Mouse (Mus musculus): ENCODE data around the gene Klhl23. TPM values are rescaled to one million over a fixed set of nuclear protein-coding genes. Genes with fewer than 3 reads are reported as not detected.

The Klhl23 gene
- polyA plus RNA-seq, 1 experiment from 2014 or later = 25.1 TPM

- Histone ChIP-seq H3K4me3 (ENCODE audit: low read depth, low read length) (no peak overlapping the region), H3K27me3 (ENCODE audit: control insufficient read depth, insufficient read depth, low read length) (no peaks in the 10 kb centered on the region)
- WGBS = 48% methylated on average over 3 of the region's 3 CpGs
These were observed 16.3 kb downstream of the Klhl23 start for GRCm38 (mm10) chr2:69837996-69838395.

GRCm38 (mm10) chr2:69838707-69839106 is 17.0 kb downstream of the Klhl23 start:
- Histone ChIP-seq H3K27ac (replicated peaks) (no peak overlapping the region), H3K4me2 (replicated peaks; ENCODE audit: low read depth) (no peak overlapping the region), H3K9me3 (ENCODE audit: control insufficient read depth, low read length) (no peaks in the 10 kb centered on the region), H3K27me3 (ENCODE audit: control insufficient read depth, insufficient read depth, low read length) (no peaks in the 10 kb centered on the region), H3K36me3 (ENCODE audit: control insufficient read depth, insufficient read depth, low read length) (peaks cover 2% of the 10 kb centered on the region; the same call in 1 of the 2 replicates), H3K4me3 (ENCODE audit: low read depth, low read length) (no peak overlapping the region), H3K9ac (ENCODE audit: low read length) (no peak overlapping the region), H3K4me1 (replicated peaks; ENCODE audit: control insufficient read depth, insufficient read depth) (no peaks in the 10 kb centered on the region)
- DNase-seq (ENCODE audit: low spot score) (no peak), ATAC-seq (ENCODE audit: low FRiP score, low TSS enrichment) (no peak)
- TF ChIP-seq EP300 (optimal IDR thresholded peaks at IDR 0.05) (no peak), CTCF (IDR thresholded peaks at IDR 0.05; ENCODE audit: low read depth) (no peak)

More at GRCm38 (mm10) chr2:69837996-69838395, 16.3 kb downstream of the Klhl23 start:
- TF ChIP-seq CTCF (IDR thresholded peaks at IDR 0.05; ENCODE audit: low read depth) (peak; percentile 45), EP300 (optimal IDR thresholded peaks at IDR 0.05) (no peak)
- Histone ChIP-seq H3K4me1 (replicated peaks; ENCODE audit: control insufficient read depth, insufficient read depth) (no peaks in the 10 kb centered on the region), H3K9ac (ENCODE audit: low read length) (no peak overlapping the region), H3K4me2 (replicated peaks; ENCODE audit: low read depth) (no peak overlapping the region), H3K27ac (replicated peaks) (no peak overlapping the region), H3K9me3 (ENCODE audit: control insufficient read depth, low read length) (no peaks in the 10 kb centered on the region), H3K36me3 (ENCODE audit: control insufficient read depth, insufficient read depth, low read length) (peaks cover 6% of the 10 kb centered on the region; the same call in 1 of the 2 replicates)
- ATAC-seq (ENCODE audit: low FRiP score, low TSS enrichment) = no peak
- DNase-seq (ENCODE audit: low spot score) = no peak

- Histone ChIP-seq H3K27me3 (ENCODE audit: control insufficient read depth, insufficient read depth, low read length) (no peaks in the 10 kb centered on the region), H3K4me2 (replicated peaks; ENCODE audit: low read depth) (no peak overlapping the region), H3K36me3 (ENCODE audit: control insufficient read depth, insufficient read depth, low read length) (no peaks in the 10 kb centered on the region), H3K4me1 (replicated peaks; ENCODE audit: control insufficient read depth, insufficient read depth) (no peaks in the 10 kb centered on the region), H3K9me3 (ENCODE audit: control insufficient read depth, low read length) (no peaks in the 10 kb centered on the region), H3K4me3 (ENCODE audit: low read depth, low read length) (no peak overlapping the region), H3K27ac (replicated peaks) (no peak overlapping the region), H3K9ac (ENCODE audit: low read length) (no peak overlapping the region)
- TF ChIP-seq EP300 (optimal IDR thresholded peaks at IDR 0.05) = no peak
- TF ChIP-seq CTCF (IDR thresholded peaks at IDR 0.05; ENCODE audit: low read depth) = no peak
- DNase-seq (ENCODE audit: low spot score) (no peak), ATAC-seq (ENCODE audit: low FRiP score, low TSS enrichment) (peak; percentile 18; the same call in 1 of the 2 replicates)
- 30% methylated on average over 6 of the region's 6 CpGs for WGBS
These were observed 18.5 kb downstream of the Klhl23 start for GRCm38 (mm10) chr2:69840261-69840660.

GRCm38 (mm10) chr2:69849215-69849614 is 27.5 kb downstream of the Klhl23 start:
- no peaks in the 10 kb centered on the region for H3K9me3 ChIP-seq (ENCODE audit: control insufficient read depth, low read length)
- H3K4me2 ChIP-seq (replicated peaks; ENCODE audit: low read depth) = no peak overlapping the region
- TF ChIP-seq CTCF (IDR thresholded peaks at IDR 0.05; ENCODE audit: low read depth) (no peak), EP300 (optimal IDR thresholded peaks at IDR 0.05) (no peak)
- H3K9ac ChIP-seq (ENCODE audit: low read length) = no peak overlapping the region
- no peak overlapping the region for H3K27ac ChIP-seq (replicated peaks)
- DNase-seq (ENCODE audit: low spot score) = no peak
- no peaks in the 10 kb centered on the region for H3K36me3 ChIP-seq (ENCODE audit: control insufficient read depth, insufficient read depth, low read length)
- H3K4me1 ChIP-seq (replicated peaks; ENCODE audit: control insufficient read depth, insufficient read depth) = no peaks in the 10 kb centered on the region
- WGBS = 51% methylated on average over 6 of the region's 6 CpGs
- H3K4me3 ChIP-seq (ENCODE audit: low read depth, low read length) = no peak overlapping the region
- H3K27me3 ChIP-seq (ENCODE audit: control insufficient read depth, insufficient read depth, low read length) = no peaks in the 10 kb centered on the region
- ATAC-seq (ENCODE audit: low FRiP score, low TSS enrichment) = no peak

- Histone ChIP-seq H3K4me2 (replicated peaks; ENCODE audit: low read depth) (no peak overlapping the region), H3K27ac (replicated peaks) (no peak overlapping the region), H3K36me3 (ENCODE audit: control insufficient read depth, insufficient read depth, low read length) (no peaks in the 10 kb centered on the region), H3K9me3 (ENCODE audit: control insufficient read depth, low read length) (no peaks in the 10 kb centered on the region), H3K4me3 (ENCODE audit: low read depth, low read length) (no peak overlapping the region), H3K27me3 (ENCODE audit: control insufficient read depth, insufficient read depth, low read length) (no peaks in the 10 kb centered on the region), H3K4me1 (replicated peaks; ENCODE audit: control insufficient read depth, insufficient read depth) (no peaks in the 10 kb centered on the region), H3K9ac (ENCODE audit: low read length) (peak overlapping the region; percentile 18; the same call in 1 of the 2 replicates)
- DNase-seq (ENCODE audit: low spot score) (peak; percentile 44), ATAC-seq (ENCODE audit: low FRiP score, low TSS enrichment) (peak; percentile 52; the same call in 1 of the 2 replicates)
- 76% methylated on average over 2 of the region's 2 CpGs for WGBS
- TF ChIP-seq CTCF (IDR thresholded peaks at IDR 0.05; ENCODE audit: low read depth) (peak; percentile 53), EP300 (optimal IDR thresholded peaks at IDR 0.05) (no peak)
These were observed 29.8 kb downstream of the Klhl23 start for GRCm38 (mm10) chr2:69851427-69852058.

- no peak for TF ChIP-seq EP300 (optimal IDR thresholded peaks at IDR 0.05)
- TF ChIP-seq CTCF (IDR thresholded peaks at IDR 0.05; ENCODE audit: low read depth) = peak; percentile 67
- Histone ChIP-seq H3K4me2 (replicated peaks; ENCODE audit: low read depth) (no peak overlapping the region), H3K4me1 (replicated peaks; ENCODE audit: control insufficient read depth, insufficient read depth) (no peaks in the 10 kb centered on the region; the same call in 1 of the 2 replicates), H3K36me3 (ENCODE audit: control insufficient read depth, insufficient read depth, low read length) (no peaks in the 10 kb centered on the region), H3K4me3 (ENCODE audit: low read depth, low read length) (no peak overlapping the region), H3K27ac (replicated peaks) (no peak overlapping the region), H3K27me3 (ENCODE audit: control insufficient read depth, insufficient read depth, low read length) (no peaks in the 10 kb centered on the region), H3K9me3 (ENCODE audit: control insufficient read depth, low read length) (no peaks in the 10 kb centered on the region), H3K9ac (ENCODE audit: low read length) (no peak overlapping the region)
- DNase-seq (ENCODE audit: low spot score) (peak; percentile 79), ATAC-seq (ENCODE audit: low FRiP score, low TSS enrichment) (peak; percentile 86)
- WGBS = 29% methylated on average over 8 of the region's 8 CpGs
These were observed 34.6 kb downstream of the Klhl23 start for GRCm38 (mm10) chr2:69856392-69856791.
